Mouse (Mus musculus) G1E (cell line): ENCODE data around the gene Terb2.

ENCODE experiments used
- CTCF ChIP-seq: IDR thresholded peaks from 2 replicates; pipeline ENCODE4 v1.5.1; 2012; ENCODE audit warnings: low read depth, low read length, inconsistent platforms, mixed read lengths
- GATA1 ChIP-seq: IDR thresholded peaks from 2 replicates; pipeline ENCODE4 v1.6.1; 2012; ENCODE audit warnings: borderline replicate concordance, low read length, inconsistent platforms, mixed read lengths
- POLR2AphosphoS5 ChIP-seq: IDR thresholded peaks from 2 replicates; pipeline ENCODE4 v1.6.1; 2012; ENCODE audit warnings: low read depth, low read length, inconsistent platforms; ENCODE audit not compliant: insufficient replicate concordance
- TAL1 ChIP-seq: conservative IDR thresholded peaks from 2 replicates; pipeline ENCODE4 v1.6.1; 2012; ENCODE audit warnings: low read depth, low read length, inconsistent platforms, mixed read lengths

DNA sequence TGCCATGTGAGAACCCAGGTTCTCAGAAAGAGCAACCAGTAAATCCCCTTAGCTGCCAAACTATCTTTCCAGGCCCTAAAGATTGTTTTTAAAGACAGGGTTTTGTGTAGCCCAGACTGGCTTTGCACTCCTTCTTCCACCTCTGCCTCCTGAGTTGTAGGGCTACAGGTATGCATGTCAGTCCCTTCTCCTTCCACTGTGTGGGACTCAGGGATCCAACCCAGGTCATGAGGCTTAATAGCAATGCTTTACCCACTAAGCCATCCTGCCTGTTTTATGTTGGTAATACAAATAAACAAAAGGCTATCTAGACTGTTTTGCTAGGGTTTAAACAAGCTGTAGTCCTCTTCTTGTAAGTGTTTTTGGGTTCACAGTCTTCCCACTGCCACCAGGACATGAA is 28.5 kb upstream of the Terb2 start:
- TF ChIP-seq CTCF: no peak
- TF ChIP-seq TAL1: no peak
- TF ChIP-seq GATA1: no peak
- TF ChIP-seq POLR2AphosphoS5: no peak
